Comparison of ENCODE assay signal across 12 mouse cellular contexts in the genomic region with DNA sequence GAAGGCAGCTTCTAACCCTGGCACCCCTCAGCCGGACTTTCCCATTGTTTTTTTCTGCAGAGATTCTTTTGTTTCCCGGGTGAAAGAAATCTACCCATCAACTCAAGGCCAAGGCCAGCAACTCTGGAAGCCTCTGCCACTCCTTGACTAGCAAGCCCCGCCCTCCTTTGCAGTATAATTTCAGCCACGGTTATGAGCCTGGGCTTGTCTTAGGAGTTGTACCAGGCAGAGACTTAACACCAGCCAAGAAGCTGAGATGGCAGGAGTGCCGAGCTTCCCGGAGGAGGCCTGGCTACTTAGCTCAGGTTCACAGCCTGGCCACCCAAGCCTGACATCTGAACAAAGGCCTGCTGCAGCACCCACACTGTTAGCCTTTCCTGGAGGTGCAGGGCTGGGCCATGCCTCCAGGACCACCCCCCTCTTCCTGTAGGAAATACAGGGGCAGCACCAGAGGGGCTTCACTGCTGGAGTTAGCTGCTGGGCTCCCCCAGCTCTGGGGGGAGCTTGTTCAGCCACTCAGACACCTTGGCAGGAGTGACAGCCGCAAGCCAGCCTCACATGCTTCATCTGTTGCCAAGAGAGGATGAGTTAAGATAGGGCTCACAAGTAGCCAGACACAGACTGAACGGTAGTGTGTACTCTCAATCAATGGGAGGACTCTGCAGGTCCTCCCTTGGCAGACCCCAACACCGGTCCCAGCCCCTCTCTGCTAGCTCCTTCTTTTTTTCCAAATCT. TPM values are rescaled to one million over a fixed set of nuclear protein-coding genes. Genes with fewer than 3 reads are reported as not detected.
DNase-seq lines count a peak whose midpoint lies in the region; ATAC-seq and TF ChIP-seq lines count a peak whose summit lies in the region.
"Had no signal": no experiment of that assay in that cellular context is flagged by ENCODE, and none has a peak within 500 bp of the region (broad histone marks: within the 10 kb centered on the region; RNA-seq: fewer than 3 reads in every experiment).

No protein-coding gene starts in this region.

- no peak for TF ChIP-seq POLR2A in brain, embryonic 14.5 days (IDR thresholded peaks at IDR 0.05; ENCODE audit: borderline replicate concordance, extremely low read depth, insufficient read depth, insufficient read length, poor library complexity, severe bottlenecking)

- TF ChIP-seq CTCF in brain, embryonic 14.5 days (IDR thresholded peaks at IDR 0.05; ENCODE audit: borderline replicate concordance, extremely low read depth, insufficient read depth, insufficient read length) = no peak

- ATAC-seq in forebrain, embryonic 14.5 days = no peak
- no peak for ATAC-seq in midbrain, embryonic 12.5 days (ENCODE audit: low FRiP score, low read depth)
- ATAC-seq: lung, postnatal 0 days had no signal

- WGBS in forebrain, embryonic 14.5 days = 56% methylated on average over 9 of the region's 9 CpGs
- 59% methylated on average over 9 of the region's 9 CpGs for WGBS in midbrain, embryonic 12.5 days

- H3K27me3 ChIP-seq in forebrain, embryonic 14.5 days (replicated peaks; ENCODE audit: control insufficient read depth, insufficient read depth, low read length) = no peaks in the 10 kb centered on the region
- H3K27me3 ChIP-seq in midbrain, embryonic 12.5 days = peaks cover 37% of the 10 kb centered on the region

- no peaks in the 10 kb centered on the region for H3K9me3 ChIP-seq in forebrain, embryonic 14.5 days (replicated peaks; ENCODE audit: control insufficient read depth, low read length)
- H3K9me3 ChIP-seq in midbrain, embryonic 12.5 days = no peaks in the 10 kb centered on the region

- 0 out of 2 replicates have a peak overlapping the region, but pooled peaks have one; percentile 39 for H3K27ac ChIP-seq in forebrain, embryonic 14.5 days (ENCODE audit: low read depth, low read length)
- H3K27ac ChIP-seq in midbrain, embryonic 12.5 days (replicated peaks) = peak overlapping the region; percentile 17; the same call in 1 of the 2 replicates

- peak; percentile 90 for DNase-seq in heart, adult 11 months
- DNase-seq in heart, adult 8-10 months (ENCODE audit: low spot score) = no peak
- peak; percentile 29 for DNase-seq in brain, embryonic 14.5 days (ENCODE audit: low read depth)
- no peak for DNase-seq in forebrain, embryonic 14.5 days (ENCODE audit: low spot score)
- no peak for DNase-seq in retina, embryonic 14.5 days (ENCODE audit: low spot score)
- DNase-seq in right cerebral cortex, postnatal 4 days = no peak
- no peak for DNase-seq in thymus, postnatal 36 days
- DNase-seq: adrenal gland, postnatal 14 days had no signal

- no peak overlapping the region for H3K9ac ChIP-seq in forebrain, embryonic 14.5 days (ENCODE audit: low read length)
- no peak overlapping the region for H3K9ac ChIP-seq in midbrain, embryonic 12.5 days (replicated peaks)

- peaks cover 7% of the 10 kb centered on the region; the same call in 1 of the 2 replicates for H3K36me3 ChIP-seq in forebrain, embryonic 14.5 days (ENCODE audit: control insufficient read depth, insufficient read depth, low read length)
- peaks cover 7% of the 10 kb centered on the region for H3K36me3 ChIP-seq in midbrain, embryonic 12.5 days

- peaks cover 35% of the 10 kb centered on the region for H3K4me1 ChIP-seq in forebrain, embryonic 14.5 days (ENCODE audit: control insufficient read depth, insufficient read depth, low read length)
- peaks cover 40% of the 10 kb centered on the region for H3K4me1 ChIP-seq in midbrain, embryonic 12.5 days

- H3K4me2 ChIP-seq in forebrain, embryonic 14.5 days (ENCODE audit: low read length) = no peak overlapping the region
- no peak overlapping the region for H3K4me2 ChIP-seq in midbrain, embryonic 12.5 days (replicated peaks)

- no peak overlapping the region for H3K4me3 ChIP-seq in forebrain, embryonic 14.5 days (ENCODE audit: low read depth, low read length)
- no peak overlapping the region for H3K4me3 ChIP-seq in midbrain, embryonic 12.5 days
- H3K4me3 ChIP-seq: erythroblast, embryonic 14.5 days had no signal

RNA-seq across cellular contexts. Expression of a gene that starts 41.6 kb away (rescaled TPM):
- under 1 TPM in 2 of 4 experiments, not detected in 2; 0.37 to 0.44 TPM for total RNA-seq in heart, adult 8-10 months (2022)
- not detected in 2 replicates for polyA plus RNA-seq in brain, embryonic 14.5 days (2012; rRNA removed)
- 0.31 TPM in 1 of 2 replicates, not detected in the other for polyA plus RNA-seq in forebrain, embryonic 14.5 days (2014; fragmentation: Nextera tagmentation; extraction: Ambion mirVana)
- 0.43 TPM in 1 of 2 replicates, not detected in the other for polyA plus RNA-seq in midbrain, embryonic 12.5 days (2016; fragmentation: Nextera tagmentation; extraction: Ambion mirVana)
- total RNA-seq: adrenal gland, postnatal 14 days; heart, postnatal 36 days had no signal
- polyA plus RNA-seq: erythroblast, embryonic 14.5 days; lung, postnatal 0 days had no signal

Comparison
In these comparisons a context has a peak if more than half of its experiments do, and no peak if none do; other contexts are left out.
1. DNase-seq: peak in heart, adult 11 months (single experiment) and brain, embryonic 14.5 days (single experiment); none in heart, adult 8-10 months (single experiment), forebrain, embryonic 14.5 days (single experiment), retina, embryonic 14.5 days (single experiment), right cerebral cortex, postnatal 4 days (single experiment) and thymus, postnatal 36 days (0 of 2).